ENCODE assay signal across 10 mouse cellular contexts in the genomic region with DNA sequence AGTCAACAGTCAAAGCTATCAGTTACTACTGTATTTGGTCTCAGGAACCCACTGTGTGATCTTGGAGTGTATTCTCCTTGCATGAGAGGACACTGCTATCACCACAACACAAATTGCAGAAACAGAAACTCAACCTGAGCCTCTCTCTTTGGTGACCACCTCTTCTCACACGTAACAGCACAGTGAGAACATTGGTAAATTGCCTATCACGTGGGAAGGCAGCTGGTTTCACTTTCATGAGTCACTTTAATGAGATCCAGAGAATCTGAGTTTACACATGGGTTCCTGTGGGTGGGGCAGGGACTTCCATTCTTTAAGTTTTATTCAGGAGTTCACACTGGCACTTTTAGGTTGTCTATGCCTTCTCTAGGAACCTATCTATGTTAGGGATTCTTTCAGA. TPM values are rescaled to one million over a fixed set of nuclear protein-coding genes. Genes with fewer than 3 reads are reported as not detected.
DNase-seq lines count a peak whose midpoint lies in the region; ATAC-seq and TF ChIP-seq lines count a peak whose summit lies in the region.
"Had no signal": no experiment of that assay in that cellular context is flagged by ENCODE, and none has a peak within 500 bp of the region (broad histone marks: within the 10 kb centered on the region; RNA-seq: fewer than 3 reads in every experiment).

No protein-coding gene starts in this region.

- intact Hi-C loops in heart, postnatal 36 days (cut with DNase I): no loop called here

- no peak overlapping the region for H3K4me3 ChIP-seq in kidney, embryonic 15.5 days (replicated peaks)
- H3K4me3 ChIP-seq in forebrain, embryonic 16.5 days (replicated peaks; ENCODE audit: low read length): no peak overlapping the region

- no peak overlapping the region for H3K9ac ChIP-seq in kidney, embryonic 15.5 days
- no peak overlapping the region for H3K9ac ChIP-seq in forebrain, embryonic 16.5 days (replicated peaks; ENCODE audit: low read depth, low read length)
- H3K9ac ChIP-seq: liver, embryonic 14.5 days had no signal

- POLR2A ChIA-PET in Patski (lab: Charles Lee): interaction anchor here (0.9 to 4.7 kb wide), 10 partner anchors 33 to 99 kb away, joined by 3 to 40 read pairs (median 6); no protein-coding TSS in a partner anchor

- no peaks in the 10 kb centered on the region for H3K9me3 ChIP-seq in kidney, embryonic 15.5 days (replicated peaks)
- no peaks in the 10 kb centered on the region for H3K9me3 ChIP-seq in forebrain, embryonic 16.5 days (ENCODE audit: control insufficient read depth, low read length)

- no peaks in the 10 kb centered on the region for H3K36me3 ChIP-seq in kidney, embryonic 15.5 days
- no peaks in the 10 kb centered on the region for H3K36me3 ChIP-seq in forebrain, embryonic 16.5 days (ENCODE audit: control insufficient read depth, insufficient read depth)

- peak overlapping the region; percentile 85 for H3K27ac ChIP-seq in kidney, embryonic 15.5 days
- H3K27ac ChIP-seq in forebrain, embryonic 16.5 days (ENCODE audit: low read length): no peak overlapping the region
- H3K27ac ChIP-seq: liver, embryonic 14.5 days had no signal

- TF ChIP-seq CTCF in Patski (IDR thresholded peaks at IDR 0.05): no peak

- DNase-seq in heart, adult 11 months: peak; percentile 87
- no peak for DNase-seq in heart, postnatal 36 days
- DNase-seq in Patski (ENCODE audit: low read depth, low spot score): no peak
- DNase-seq in retina, embryonic 14.5 days (ENCODE audit: low spot score): no peak
- no peak for DNase-seq in urinary bladder, adult 2 months (ENCODE audit: low spot score)
- DNase-seq: heart, postnatal 14 days had no signal

- CTCF ChIA-PET in Patski (lab: Charles Lee): interaction anchor here (1.2 to 4.4 kb wide), 10 partner anchors 10 to 84 kb away, joined by 3 to 49 read pairs (median 9); no protein-coding TSS in a partner anchor

- in situ Hi-C loops in Patski (cut with MboI; ENCODE audit: low pct_unique_long_range_greater_than_20kb): loop anchor here (5.0 kb wide), 1 partner anchor 62 kb away; no protein-coding TSS in a partner anchor

- 37% methylated on average over 2 of the region's 2 CpGs for WGBS in kidney, embryonic 15.5 days
- WGBS in forebrain, embryonic 16.5 days: 63% methylated on average over 2 of the region's 2 CpGs

- H3K27me3 ChIP-seq in Patski: no peaks in the 10 kb centered on the region
- H3K27me3 ChIP-seq in kidney, embryonic 15.5 days: no peaks in the 10 kb centered on the region
- no peaks in the 10 kb centered on the region for H3K27me3 ChIP-seq in forebrain, embryonic 16.5 days (replicated peaks; ENCODE audit: control insufficient read depth, insufficient read depth, low read length)

- ATAC-seq in Patski: peak; percentile 31
- ATAC-seq in kidney, embryonic 15.5 days (replicated peaks; ENCODE audit: low FRiP score): peak; percentile 49; the same call in 1 of the 2 replicates
- peak; percentile 98 for ATAC-seq in neutrophil, adult 5-6 weeks (ENCODE audit: extremely low read depth, insufficient number of reproducible peaks, low FRiP score, poor library complexity, severe bottlenecking)
- no peak for ATAC-seq in forebrain, embryonic 16.5 days

- peaks cover 18% of the 10 kb centered on the region for H3K4me1 ChIP-seq in kidney, embryonic 15.5 days
- no peaks in the 10 kb centered on the region for H3K4me1 ChIP-seq in forebrain, embryonic 16.5 days (replicated peaks; ENCODE audit: control insufficient read depth, insufficient read depth, low read length)

- H3K4me2 ChIP-seq in kidney, embryonic 15.5 days: no peak overlapping the region
- no peak overlapping the region for H3K4me2 ChIP-seq in forebrain, embryonic 16.5 days (ENCODE audit: low read length)

RNA-seq across cellular contexts. Expression of a gene that starts 27.4 kb away (rescaled TPM):
- total RNA-seq in heart, postnatal 36 days (2021): 1,000 to 10,000 TPM; 1,415 to 1,925 TPM
- polyA plus RNA-seq in Patski (2021): 380 TPM
- polyA plus RNA-seq in kidney, embryonic 15.5 days (2015; fragmentation: Nextera tagmentation; extraction: Ambion mirVana): 90.7 and 92.4 TPM in 2 replicates
- 0.47 TPM in 1 of 2 replicates, not detected in the other for total RNA-seq in neutrophil, adult 5-6 weeks (2017)
- 96.7 and 120 TPM in 2 replicates for polyA plus RNA-seq in urinary bladder, adult 2 months (2012; rRNA removed)
- polyA plus RNA-seq in forebrain, embryonic 16.5 days (2015; fragmentation: Nextera tagmentation; extraction: Ambion mirVana): 16.4 and 17.2 TPM in 2 replicates
